Mouse (Mus musculus): ENCODE measurements around the gene Sept5.

GRCm38 (mm10) chr16:18622916-18623750, 6.6 kb downstream of the Sept5 start:
- TF ChIP-seq CTCF (IDR thresholded peaks at IDR 0.05; ENCODE audit: control insufficient read depth, insufficient read depth, insufficient replicate concordance, low read depth, low read length) = no peak
- TF ChIP-seq POLR2A (IDR thresholded peaks at IDR 0.05; ENCODE audit: control insufficient read depth, low read depth, low read length) = no peak
